ENCODE assay signal across 8 mouse cellular contexts in the genomic region with DNA sequence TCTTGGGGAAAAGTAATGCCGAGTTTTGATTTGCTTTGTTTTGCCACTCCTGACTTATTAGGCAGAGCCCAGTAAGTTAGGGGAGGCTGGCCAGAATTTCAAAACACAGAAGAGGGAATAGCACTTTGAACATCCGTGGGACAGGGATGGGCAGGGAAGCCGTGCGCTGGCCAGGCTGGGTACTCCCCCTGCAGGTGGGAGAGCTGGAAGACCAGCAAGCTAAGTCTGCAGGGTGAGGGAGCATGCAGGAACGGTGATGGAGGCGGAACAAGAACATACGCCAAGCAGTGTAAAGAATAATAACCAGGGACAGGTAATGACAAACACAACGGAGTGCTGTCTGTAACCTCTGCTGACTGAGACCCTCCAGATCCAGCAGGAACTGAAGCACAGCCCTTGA. TPM values are rescaled to one million over a fixed set of nuclear protein-coding genes. Genes with fewer than 3 reads are reported as not detected.
DNase-seq lines count a peak whose midpoint lies in the region; ATAC-seq and TF ChIP-seq lines count a peak whose summit lies in the region.

No protein-coding gene starts in this region.

- no peak overlapping the region for H3K27ac ChIP-seq in gastrocnemius, adult 2 months
- H3K27ac ChIP-seq in hindbrain, postnatal 0 days, result no peak overlapping the region

- 0 out of 2 replicates have a peak, but pooled peaks have one; percentile 36 for ATAC-seq in hindbrain, postnatal 0 days

- H3K27me3 ChIP-seq in hindbrain, postnatal 0 days (ENCODE audit: insufficient read depth, low read length), result no peaks in the 10 kb centered on the region

- H3K4me2 ChIP-seq in hindbrain, postnatal 0 days (ENCODE audit: low read depth, low read length), result no peak overlapping the region

- no peak for DNase-seq in gastrocnemius, adult 2 months
- no peak for DNase-seq in gastrocnemius, postnatal 25 days
- DNase-seq in ovary, postnatal 36 days (ENCODE audit: low spot score), result peak; percentile 52
- DNase-seq in ovary, postnatal 10 days (ENCODE audit: low spot score), result no peak
- peak; percentile 55 for DNase-seq in hindbrain, postnatal 0 days (ENCODE audit: low spot score)
- DNase-seq in retina, postnatal 1 day, result peak; percentile 57
- DNase-seq in urinary bladder, postnatal 10 days (ENCODE audit: low spot score), result no peak
- no peak for DNase-seq in left cerebral cortex, postnatal 10 days (ENCODE audit: extremely low spot score in 1 of 2, low spot score in 2 of 2)

- H3K4me1 ChIP-seq in hindbrain, postnatal 0 days (ENCODE audit: insufficient read depth, low read length), result no peaks in the 10 kb centered on the region

- intact Hi-C loops in gastrocnemius, adult 2 months (cut with DNase I), result no loop called here
- intact Hi-C loops in left cerebral cortex, postnatal 10 days (cut with DNase I), result no loop called here

- H3K36me3 ChIP-seq in hindbrain, postnatal 0 days (ENCODE audit: insufficient read depth, low read length), result no peaks in the 10 kb centered on the region

- no peak overlapping the region for H3K4me3 ChIP-seq in gastrocnemius, adult 2 months
- H3K4me3 ChIP-seq in hindbrain, postnatal 0 days (ENCODE audit: low read length), result no peak overlapping the region

- 39% methylated on average over 8 of the region's 8 CpGs for WGBS in hindbrain, postnatal 0 days

- H3K9ac ChIP-seq in hindbrain, postnatal 0 days (replicated peaks; ENCODE audit: low read length), result no peak overlapping the region

- TF ChIP-seq CTCF in gastrocnemius, adult 2 months (IDR thresholded peaks at IDR 0.05), result peak; percentile 54
- peak; percentile 71 for TF ChIP-seq CTCF in hindbrain, postnatal 0 days (IDR thresholded peaks at IDR 0.05; ENCODE audit: low read depth)

- H3K9me3 ChIP-seq in hindbrain, postnatal 0 days (ENCODE audit: low read length), result no peaks in the 10 kb centered on the region

RNA-seq across cellular contexts. Expression of gene Vps8, which starts 55.5 kb away (rescaled TPM):
- total RNA-seq in gastrocnemius, adult 2 months (2021), result 1 to 10 TPM; 7.7 to 7.8 TPM
- total RNA-seq in gastrocnemius, postnatal 25 days (2021), result 1 to 10 TPM; 6.4 to 6.6 TPM
- 27.9 and 39.9 TPM in 2 replicates for total RNA-seq in hindbrain, postnatal 0 days (2014; rRNA removed)
- polyA plus RNA-seq in hindbrain, postnatal 0 days (2015; fragmentation: Nextera tagmentation; extraction: Ambion mirVana), result 21.2 and 24.3 TPM in 2 replicates
- 10 to 100 TPM; 57.2 to 61.5 TPM for total RNA-seq in left cerebral cortex, postnatal 10 days (2021)

Comparison
In these comparisons a context has a peak if more than half of its experiments do, and no peak if none do; other contexts are left out.
1. DNase-seq: peak in ovary, postnatal 36 days (single experiment), hindbrain, postnatal 0 days (single experiment) and retina, postnatal 1 day (single experiment); none in gastrocnemius, adult 2 months (single experiment), gastrocnemius, postnatal 25 days (single experiment), ovary, postnatal 10 days (single experiment), urinary bladder, postnatal 10 days (single experiment) and left cerebral cortex, postnatal 10 days (0 of 2).